Mouse (Mus musculus) layer of hippocampus, adult 6 months (tissue): ENCODE measurements around the gene Pi16. TPM values are rescaled to one million over a fixed set of nuclear protein-coding genes. Genes with fewer than 3 reads are reported as not detected.

Experiments
- long read RNA-seq, 2 experiments: library from polyadenylated mRNA; unstranded; transcript quantifications; one replicate each; pipeline ENCODE4 v2.0.0; 2019 to 2020
- polyA plus RNA-seq: library from polyadenylated mRNA; unstranded; fragments of <200 nt; fragmentation: Nextera tagmentation; gene quantifications from 2 replicates; pipeline ENCODE4 v1.2.3, GENCODE M21; 2021

Pi16 gene
- polyA plus RNA-seq: 0.18 and 0.39 TPM in 2 replicates
- long read RNA-seq, experiment 1: 0 reads
- long read RNA-seq, experiment 2, partial matches to known transcripts: 1 of 1 reads
- long read RNA-seq, experiment 2, other reads (novel, unspliced or antisense): 0 of 1 reads

GRCm38 (mm10) chr17:29317380-29317779 is at the start of gene Pi16:
Gene Pi16, plus strand, starts transcription at chr17:29317680.

GRCm38 (mm10) chr17:29268682-29269348 is 48.7 kb upstream of the Pi16 start, which contains the start of gene BC004004:
Gene BC004004, plus strand, starts transcription at chr17:29268788.

GRCm38 (mm10) chr17:29347645-29348256 is 30.3 kb downstream of the Pi16 start, which contains the start of gene Mtch1:
Gene Mtch1, minus strand, starts transcription at chr17:29347934.

GRCm38 (mm10) chr17:29360761-29361221 is 43.3 kb downstream of the Pi16 start, which contains the start of gene Fgd2:
Gene Fgd2, plus strand, starts transcription at chr17:29360914.

Other genes with a start within 250 kb of the Pi16 start
- 14.5 and 14.7 TPM in 2 replicates for gene Cdkn1a, start 226.7 kb upstream of the Pi16 start, polyA plus RNA-seq
- not detected in 2 replicates for gene Rab44, start 203.5 kb upstream of the Pi16 start, polyA plus RNA-seq
- 17.1 and 20.6 TPM in 2 replicates for gene Cpne5, start 79.5 kb upstream of the Pi16 start, polyA plus RNA-seq
- gene Ppil1, start 53.5 kb upstream of the Pi16 start, polyA plus RNA-seq: 32.8 and 35.7 TPM in 2 replicates
- 137 and 150 TPM in 2 replicates for gene BC004004, start 48.9 kb upstream of the Pi16 start, polyA plus RNA-seq
- gene Mtch1, start 30.3 kb downstream of the Pi16 start, polyA plus RNA-seq: 220 TPM in 2 replicates
- 2.9 and 4.5 TPM in 2 replicates for gene Fgd2, start 43.2 kb downstream of the Pi16 start, polyA plus RNA-seq
- 0.80 and 1.2 TPM in 2 replicates for gene Pim1, start 173.1 kb downstream of the Pi16 start, polyA plus RNA-seq
- not detected in 2 replicates for gene Gm17657, start 232.0 kb downstream of the Pi16 start, polyA plus RNA-seq
- 6.5 and 7.9 TPM in 2 replicates for gene Tbc1d22b, start 232.1 kb downstream of the Pi16 start, polyA plus RNA-seq
- 0.59 and 0.63 TPM in 2 replicates for gene Tmem217, start 234.7 kb downstream of the Pi16 start, polyA plus RNA-seq